Mouse (Mus musculus): Measurements from ENCODE around the gene Ccdc7a.

DNA sequence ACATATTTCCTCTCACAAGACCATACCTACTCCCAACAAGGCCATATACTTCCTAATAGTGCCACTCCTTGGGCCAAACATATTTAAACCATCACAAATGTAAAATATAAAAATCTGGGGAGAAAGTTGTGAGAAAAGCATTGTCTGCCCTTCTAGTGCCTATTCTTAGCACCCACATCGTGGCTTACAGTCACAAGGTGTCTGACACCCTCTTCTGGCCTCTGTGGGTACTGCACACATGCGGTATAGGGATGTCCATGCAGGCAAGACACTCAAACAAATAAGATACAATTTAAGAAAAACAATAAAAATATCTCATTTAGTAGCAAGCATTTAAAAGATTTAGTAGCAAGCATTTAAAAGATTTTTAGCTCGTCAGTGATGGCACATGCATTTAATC lies 356.1 kb downstream of the Ccdc7a start:
- peak; percentile 67; the same call in 1 of the 2 replicates for TF ChIP-seq CTCF (IDR thresholded peaks at IDR 0.05; ENCODE audit: extremely low read depth, insufficient read depth, insufficient read length, insufficient replicate concordance)
- no peak for TF ChIP-seq POLR2A (IDR thresholded peaks at IDR 0.05; ENCODE audit: low read depth, low read length)

All from spleen, adult 2 months (tissue).